ENCODE assay signal across 8 mouse cellular contexts in genomic region chr12:81532316-81533028, GRCm38 (mm10). TPM values are rescaled to one million over a fixed set of nuclear protein-coding genes. Genes with fewer than 3 reads are reported as not detected.
DNase-seq lines count a peak whose midpoint lies in the region; ATAC-seq and TF ChIP-seq lines count a peak whose summit lies in the region.

TSS of gene Gm20498 (minus strand) at chr12:81532905.
TSS of gene Synj2bp (minus strand) at chr12:81532911.

- DNase-seq in gastrocnemius, adult 8-10 months (ENCODE audit: low spot score in 2 of 2): peak; percentile 41 to 59
- peak; percentile 58 for DNase-seq in hindlimb bud, embryonic 11.5 days (ENCODE audit: extremely low spot score, low read depth, low spot score)
- peak; percentile 79 to 81 for DNase-seq in left cerebral cortex, adult 8-10 months (ENCODE audit: low spot score in 2 of 2)
- peak; percentile 92 for DNase-seq in right cerebral cortex, postnatal 10 days (ENCODE audit: low spot score in 2 of 2)
- peak; percentile 71 for DNase-seq in urinary bladder, postnatal 25 days (ENCODE audit: low spot score)

- no peak for TF ChIP-seq CTCF in cortical plate, adult 2 months (IDR thresholded peaks at IDR 0.05; ENCODE audit: extremely low read depth, insufficient read depth, low read length)

- ATAC-seq in activated CD4-positive, CD25-positive, alpha-beta regulatory T cell, adult 4 months: peak; percentile 92

- H3K27ac ChIP-seq in cortical plate, adult 2 months (ENCODE audit: insufficient read depth, low read length): no peak within 1 kb of the TSS

- peak within 1 kb of the TSS; percentile 91 for H3K4me3 ChIP-seq in cortical plate, adult 2 months (ENCODE audit: insufficient read depth, low read length)
- peak within 1 kb of the TSS; percentile 97 for H3K4me3 ChIP-seq in megakaryocyte, embryonic 14.5 days (replicated peaks)

- H3K27me3 ChIP-seq in megakaryocyte, embryonic 14.5 days (replicated peaks): no peaks in the 10 kb centered on the region

- no peaks in the 10 kb centered on the region for H3K9me3 ChIP-seq in megakaryocyte, embryonic 14.5 days

- peaks cover 2% of the 10 kb centered on the region; the same call in 1 of the 2 replicates for H3K4me1 ChIP-seq in cortical plate, adult 2 months (ENCODE audit: control insufficient read depth, insufficient read depth, low read length)
- H3K4me1 ChIP-seq in megakaryocyte, embryonic 14.5 days: peaks cover 15% of the 10 kb centered on the region

- TF ChIP-seq POLR2A in cortical plate, adult 2 months (IDR thresholded peaks at IDR 0.05; ENCODE audit: extremely low read depth, insufficient read depth, low read length): peak; percentile 86

- no peaks in the 10 kb centered on the region for H3K36me3 ChIP-seq in megakaryocyte, embryonic 14.5 days (replicated peaks; ENCODE audit: low read length)

RNA-seq across cellular contexts. Expression of gene Gm20498, which starts in this region (rescaled TPM):
- 10 to 100 TPM; 11.3 to 14.9 TPM for polyA plus RNA-seq in activated CD4-positive, CD25-positive, alpha-beta regulatory T cell, adult 4 months (2017; shearing (Covaris generic))
- polyA plus RNA-seq in cortical plate, adult 2 months (2012; rRNA removed): 25.9 and 27.3 TPM in 2 replicates
- total RNA-seq in gastrocnemius, adult 8-10 months (2022): 10 to 100 TPM; 40.4 to 48.1 (median 43.4) TPM
- total RNA-seq in left cerebral cortex, adult 8-10 months (2022): 10 to 100 TPM; 40.6 to 45.2 (median 42.0) TPM
- polyA plus RNA-seq in megakaryocyte, embryonic 14.5 days (2012; ENCODE audit: insufficient read depth, low replicate concordance): 28.3 TPM in 1 of 2 replicates, not detected in the other

RNA-seq across cellular contexts. Expression of gene Synj2bp, which starts in this region (rescaled TPM):
- polyA plus RNA-seq in activated CD4-positive, CD25-positive, alpha-beta regulatory T cell, adult 4 months (2017; shearing (Covaris generic)): 10 to 100 TPM; 66.2 to 71.8 TPM
- 24.7 and 24.8 TPM in 2 replicates for polyA plus RNA-seq in cortical plate, adult 2 months (2012; rRNA removed)
- total RNA-seq in gastrocnemius, adult 8-10 months (2022): 10 to 100 TPM; 38.4 to 48.6 (median 42.5) TPM
- total RNA-seq in left cerebral cortex, adult 8-10 months (2022): 10 to 100 TPM; 25.9 to 34.2 (median 32.6) TPM
- polyA plus RNA-seq in megakaryocyte, embryonic 14.5 days (2012; ENCODE audit: insufficient read depth, low replicate concordance): 1.2 TPM in 1 of 2 replicates, not detected in the other

Comparison
In these comparisons a context has a peak if more than half of its experiments do, and no peak if none do; other contexts are left out.
1. RNA of gene Synj2bp (polyA plus RNA-seq): 66.2 to 71.8 TPM in activated CD4-positive, CD25-positive, alpha-beta regulatory T cell, adult 4 months and 24.7 to 24.8 TPM in cortical plate, adult 2 months; 1.2 TPM in megakaryocyte, embryonic 14.5 days; every median in the first group is over 10 times any median in the second.
2. Peak in every context shown above with its lines, with median percentiles within 50 percentile points of each other: DNase-seq.